Mouse (Mus musculus): ENCODE measurements around the gene Usp32. TPM values are rescaled to one million over a fixed set of nuclear protein-coding genes. Genes with fewer than 3 reads are reported as not detected.

Gene Usp32
- 4.3 and 5.1 TPM in 2 replicates for polyA plus RNA-seq (2016; fragmentation: Nextera tagmentation; extraction: Ambion mirVana)

- peaks cover 20% of the 10 kb centered on the region for H3K4me1 ChIP-seq
- WGBS, result 1% methylated on average over 93 of the region's 94 CpGs
- peak within 1 kb of the TSS; percentile 94 for H3K4me3 ChIP-seq
- peak; percentile 99 for DNase-seq (ENCODE audit: low spot score)
- no peaks in the 10 kb centered on the region for H3K27me3 ChIP-seq (ENCODE audit: low read depth, poor library complexity, severe bottlenecking)
- no peaks in the 10 kb centered on the region for H3K9me3 ChIP-seq (replicated peaks)
- H3K27ac ChIP-seq (replicated peaks), result peak within 1 kb of the TSS; percentile 95
- no peaks in the 10 kb centered on the region for H3K36me3 ChIP-seq
Measured at GRCm38 (mm10) chr11:85139581-85140540, at the start of gene Usp32. Gene Usp32, minus strand, starts transcription at chr11:85140161.

- DNase-seq (ENCODE audit: low spot score), result no peak
- 94% methylated on average over 4 of the region's 4 CpGs for WGBS
- Histone ChIP-seq H3K36me3 (peaks cover 58% of the 10 kb centered on the region), H3K27ac (replicated peaks) (no peak overlapping the region), H3K9me3 (replicated peaks) (no peaks in the 10 kb centered on the region), H3K4me3 (no peak overlapping the region), H3K27me3 (ENCODE audit: low read depth, poor library complexity, severe bottlenecking) (no peaks in the 10 kb centered on the region), H3K4me1 (no peaks in the 10 kb centered on the region)
Measured at GRCm38 (mm10) chr11:85189110-85189509, 49.1 kb upstream of the Usp32 start.

- Histone ChIP-seq H3K27ac (replicated peaks) (no peak overlapping the region), H3K36me3 (peaks cover 17% of the 10 kb centered on the region), H3K9me3 (replicated peaks) (no peaks in the 10 kb centered on the region), H3K4me1 (peaks cover 11% of the 10 kb centered on the region), H3K27me3 (ENCODE audit: low read depth, poor library complexity, severe bottlenecking) (no peaks in the 10 kb centered on the region), H3K4me3 (no peak overlapping the region)
- DNase-seq (ENCODE audit: low spot score), result no peak
- WGBS, result 92% methylated on average over 6 of the region's 6 CpGs
Measured at GRCm38 (mm10) chr11:85184839-85185238, 44.9 kb upstream of the Usp32 start.

GRCm38 (mm10) chr11:85184082-85184481 is 44.1 kb upstream of the Usp32 start:
- DNase-seq (ENCODE audit: low spot score), result peak; percentile 33
- WGBS, result 62% methylated on average over 5 of the region's 5 CpGs
- H3K36me3 ChIP-seq, result peaks cover 9% of the 10 kb centered on the region
- H3K4me3 ChIP-seq, result no peak overlapping the region
- H3K27me3 ChIP-seq (ENCODE audit: low read depth, poor library complexity, severe bottlenecking), result no peaks in the 10 kb centered on the region
- no peak overlapping the region for H3K27ac ChIP-seq (replicated peaks)
- H3K9me3 ChIP-seq (replicated peaks), result no peaks in the 10 kb centered on the region
- H3K4me1 ChIP-seq, result peaks cover 11% of the 10 kb centered on the region

GRCm38 (mm10) chr11:85183284-85183779 is 43.4 kb upstream of the Usp32 start:
- Histone ChIP-seq H3K27me3 (ENCODE audit: low read depth, poor library complexity, severe bottlenecking) (no peaks in the 10 kb centered on the region), H3K4me3 (peak overlapping the region; percentile 53), H3K27ac (replicated peaks) (peak overlapping the region; percentile 80), H3K9me3 (replicated peaks) (no peaks in the 10 kb centered on the region), H3K36me3 (peaks cover 2% of the 10 kb centered on the region), H3K4me1 (peaks cover 11% of the 10 kb centered on the region)
- no peak for DNase-seq (ENCODE audit: low spot score)
- WGBS, result 32% methylated on average over 13 of the region's 13 CpGs

- H3K27me3 ChIP-seq (ENCODE audit: low read depth, poor library complexity, severe bottlenecking), result no peaks in the 10 kb centered on the region
- peaks cover 11% of the 10 kb centered on the region for H3K4me1 ChIP-seq
- 8% methylated on average over 20 of the region's 20 CpGs for WGBS
- no peaks in the 10 kb centered on the region for H3K36me3 ChIP-seq
- H3K4me3 ChIP-seq, result peak overlapping the region; percentile 53
- peak overlapping the region; percentile 80 for H3K27ac ChIP-seq (replicated peaks)
- DNase-seq (ENCODE audit: low spot score), result peak; percentile 87
- H3K9me3 ChIP-seq (replicated peaks), result no peaks in the 10 kb centered on the region
Measured at GRCm38 (mm10) chr11:85182617-85183283, 42.8 kb upstream of the Usp32 start.

- no peak overlapping the region for H3K27ac ChIP-seq (replicated peaks)
- H3K9me3 ChIP-seq (replicated peaks), result no peaks in the 10 kb centered on the region
- peaks cover 10% of the 10 kb centered on the region for H3K4me1 ChIP-seq
- no peaks in the 10 kb centered on the region for H3K27me3 ChIP-seq (ENCODE audit: low read depth, poor library complexity, severe bottlenecking)
- no peaks in the 10 kb centered on the region for H3K36me3 ChIP-seq
- 87% methylated on average over 4 of the region's 4 CpGs for WGBS
- H3K4me3 ChIP-seq, result no peak overlapping the region
- no peak for DNase-seq (ENCODE audit: low spot score)
Measured at GRCm38 (mm10) chr11:85178413-85178812, 38.5 kb upstream of the Usp32 start.

GRCm38 (mm10) chr11:85177761-85178160 is 37.8 kb upstream of the Usp32 start:
- no peak overlapping the region for H3K4me3 ChIP-seq
- DNase-seq (ENCODE audit: low spot score), result no peak
- no peaks in the 10 kb centered on the region for H3K9me3 ChIP-seq (replicated peaks)
- 84% methylated on average over 6 of the region's 6 CpGs for WGBS
- no peaks in the 10 kb centered on the region for H3K36me3 ChIP-seq
- H3K27me3 ChIP-seq (ENCODE audit: low read depth, poor library complexity, severe bottlenecking), result no peaks in the 10 kb centered on the region
- no peak overlapping the region for H3K27ac ChIP-seq (replicated peaks)
- H3K4me1 ChIP-seq, result peaks cover 5% of the 10 kb centered on the region

- no peak for DNase-seq (ENCODE audit: low spot score)
- Histone ChIP-seq H3K9me3 (replicated peaks) (no peaks in the 10 kb centered on the region), H3K36me3 (no peaks in the 10 kb centered on the region), H3K4me3 (no peak overlapping the region), H3K27ac (replicated peaks) (no peak overlapping the region), H3K27me3 (ENCODE audit: low read depth, poor library complexity, severe bottlenecking) (no peaks in the 10 kb centered on the region), H3K4me1 (no peaks in the 10 kb centered on the region)
- 85% methylated on average over 3 of the region's 3 CpGs for WGBS
Measured at GRCm38 (mm10) chr11:85175941-85176340, 36.0 kb upstream of the Usp32 start.

- Histone ChIP-seq H3K9me3 (replicated peaks) (no peaks in the 10 kb centered on the region), H3K4me3 (no peak overlapping the region), H3K27me3 (ENCODE audit: low read depth, poor library complexity, severe bottlenecking) (no peaks in the 10 kb centered on the region), H3K36me3 (no peaks in the 10 kb centered on the region), H3K27ac (replicated peaks) (peak overlapping the region; percentile 76; the same call in 1 of the 2 replicates), H3K4me1 (peaks cover 11% of the 10 kb centered on the region)
- 54% methylated on average over 2 of the region's 2 CpGs for WGBS
- no peak for DNase-seq (ENCODE audit: low spot score)
Measured at GRCm38 (mm10) chr11:85170833-85171232, 30.9 kb upstream of the Usp32 start.

- Histone ChIP-seq H3K9me3 (replicated peaks) (no peaks in the 10 kb centered on the region), H3K4me1 (peaks cover 11% of the 10 kb centered on the region)
- WGBS, result 14% methylated on average over 21 of the region's 21 CpGs
Measured at GRCm38 (mm10) chr11:85170058-85170740, 30.2 kb upstream of the Usp32 start, which contains the start of gene 1700125H20Rik. Gene 1700125H20Rik, plus strand, starts transcription at chr11:85170404.

GRCm38 (mm10) chr11:85167503-85167902 is 27.5 kb upstream of the Usp32 start:
- 84% methylated on average over 1 of the region's 1 CpGs for WGBS
- Histone ChIP-seq H3K27me3 (ENCODE audit: low read depth, poor library complexity, severe bottlenecking) (no peaks in the 10 kb centered on the region), H3K4me1 (peaks cover 11% of the 10 kb centered on the region), H3K4me3 (no peak overlapping the region), H3K27ac (replicated peaks) (no peak overlapping the region), H3K9me3 (replicated peaks) (no peaks in the 10 kb centered on the region), H3K36me3 (no peaks in the 10 kb centered on the region)
- no peak for DNase-seq (ENCODE audit: low spot score)

More at GRCm38 (mm10) chr11:85170058-85170740, 30.2 kb upstream of the Usp32 start, which contains the start of gene 1700125H20Rik:
- no peaks in the 10 kb centered on the region for H3K36me3 ChIP-seq
- no peaks in the 10 kb centered on the region for H3K27me3 ChIP-seq (ENCODE audit: low read depth, poor library complexity, severe bottlenecking)
- peak; percentile 88 for DNase-seq (ENCODE audit: low spot score)
- peak within 1 kb of the TSS; percentile 76 for H3K27ac ChIP-seq (replicated peaks)
- peak within 1 kb of the TSS; percentile 45 for H3K4me3 ChIP-seq
